Mouse (Mus musculus) heart, embryonic 13.5 days (tissue): ENCODE measurements around the gene Aldh1l2. TPM values are rescaled to one million over a fixed set of nuclear protein-coding genes. Genes with fewer than 3 reads are reported as not detected.
"Not testable (repeated sequence)": the region's sequence is repeated elsewhere in the genome, so short reads cannot be mapped to it uniquely, and the experiment has no call there.

Experiments used
- ATAC-seq: fragments of 200-750 bp; cut with Nextera tagmentation; 2 replicates; pipeline ENCODE4 v1.8.0; 2017; ENCODE audit warnings: moderate TSS enrichment; ENCODE audit not compliant: insufficient number of reproducible peaks, low FRiP score, low TSS enrichment; ENCODE audit errors: extremely low read depth
- H3K27ac ChIP-seq: fragments of 300-500 bp; sonication (generic); replicated peaks from 2 replicates; pipeline ENCODE4 v1.5.1; 2015; ENCODE audit warnings: moderate library complexity, mild to moderate bottlenecking, inconsistent platforms
- H3K27me3 ChIP-seq: fragments of 300-500 bp; sonication (generic); replicated peaks from 2 replicates; pipeline ENCODE4 v1.6.1; 2015; ENCODE audit warnings: mild to moderate bottlenecking, inconsistent platforms
- H3K36me3 ChIP-seq: fragments of 300-500 bp; sonication (generic); 2 replicates; pipeline ENCODE4 v1.6.1; 2015; ENCODE audit warnings: mild to moderate bottlenecking, inconsistent platforms
- H3K4me1 ChIP-seq: fragments of 300-500 bp; sonication (generic); 2 replicates; pipeline ENCODE4 v1.6.1; 2015; ENCODE audit warnings: inconsistent platforms
- H3K4me2 ChIP-seq: fragments of 300-500 bp; sonication (generic); 2 replicates; pipeline ENCODE4 v1.6.1; 2015; ENCODE audit warnings: inconsistent platforms, mild to moderate bottlenecking, moderate library complexity
- H3K4me3 ChIP-seq: fragments of 300-500 bp; sonication (generic); 2 replicates; pipeline ENCODE4 v1.5.1; 2015; ENCODE audit warnings: moderate library complexity, mild to moderate bottlenecking, inconsistent platforms
- H3K9ac ChIP-seq: fragments of 300-500 bp; sonication (generic); 2 replicates; pipeline ENCODE4 v1.6.1; 2015; ENCODE audit warnings: inconsistent platforms, mild to moderate bottlenecking, moderate library complexity
- H3K9me3 ChIP-seq: fragments of 300-500 bp; sonication (generic); 2 replicates; pipeline ENCODE4 v1.6.1; 2016; ENCODE audit warnings: inconsistent platforms
- WGBS: fragments of 180-500 bp; shearing (Covaris S2); methylation state at CpG from one replicate; pipeline ENCODE4 v1.1.7; 2015; ENCODE audit warnings: mixed read lengths; 5-methylcytosine and 5-hydroxymethylcytosine counted together
- polyA plus RNA-seq: library from polyadenylated mRNA; unstranded; fragments of >200 nt; fragmentation: Nextera tagmentation; extraction: Ambion mirVana; gene quantifications from 2 replicates; pipeline ENCODE4 v1.2.1, GENCODE M21; 2015

Aldh1l2 gene
- polyA plus RNA-seq, 1 experiment from 2014 or later: 9.1 TPM

- Histone ChIP-seq H3K9me3 (no peaks in the 10 kb centered on the region), H3K36me3 (no peaks in the 10 kb centered on the region), H3K9ac (peak overlapping the region; percentile 78), H3K27ac (peak overlapping the region; percentile 79), H3K4me1 (peaks cover 20% of the 10 kb centered on the region), H3K4me3 (peak overlapping the region; percentile 57), H3K27me3 (peaks cover 8% of the 10 kb centered on the region; the same call in 1 of the 2 replicates), H3K4me2 (peak overlapping the region; percentile 88)
- ATAC-seq: no peak
- 2% methylated on average over 27 of the region's 27 CpGs for WGBS
These were observed 556 bp downstream of the Aldh1l2 start for GRCm38 (mm10) chr10:83533258-83533909.

- no peak for ATAC-seq
- Histone ChIP-seq H3K9ac (no peak overlapping the region), H3K9me3 (no peaks in the 10 kb centered on the region), H3K36me3 (peaks cover 12% of the 10 kb centered on the region), H3K4me1 (peaks cover 20% of the 10 kb centered on the region), H3K27ac (no peak overlapping the region), H3K27me3 (0 out of 2 replicates have a peak, but pooled peaks cover 3% of the 10 kb centered on the region), H3K4me3 (no peak overlapping the region), H3K4me2 (no peak overlapping the region)
- WGBS: 77% methylated on average over 6 of the region's 6 CpGs
These were observed 3.5 kb downstream of the Aldh1l2 start for GRCm38 (mm10) chr10:83530384-83530967.

GRCm38 (mm10) chr10:83524238-83524637 is 9.7 kb downstream of the Aldh1l2 start:
- not testable (repeated sequence) for ATAC-seq, H3K4me2 ChIP-seq, H3K9me3 ChIP-seq, H3K27ac ChIP-seq, H3K27me3 ChIP-seq, H3K4me3 ChIP-seq, H3K9ac ChIP-seq, H3K4me1 ChIP-seq
- peaks cover 48% of the 10 kb centered on the region for H3K36me3 ChIP-seq

- H3K27ac ChIP-seq: no peak overlapping the region
- no peaks in the 10 kb centered on the region for H3K4me1 ChIP-seq
- no peak overlapping the region for H3K9ac ChIP-seq
- no peak overlapping the region for H3K4me3 ChIP-seq
- 79% methylated on average over 4 of the region's 4 CpGs for WGBS
- no peak overlapping the region for H3K4me2 ChIP-seq
- no peaks in the 10 kb centered on the region for H3K27me3 ChIP-seq
- no peak for ATAC-seq
- H3K36me3 ChIP-seq: peaks cover 63% of the 10 kb centered on the region
- 0 out of 2 replicates have a peak, but pooled peaks cover 3% of the 10 kb centered on the region for H3K9me3 ChIP-seq
These were observed 12.9 kb downstream of the Aldh1l2 start for GRCm38 (mm10) chr10:83520990-83521389.

- no peak overlapping the region for H3K9ac ChIP-seq
- peaks cover 7% of the 10 kb centered on the region for H3K9me3 ChIP-seq
- ATAC-seq: no peak
- H3K27me3 ChIP-seq: no peaks in the 10 kb centered on the region
- H3K4me1 ChIP-seq: no peaks in the 10 kb centered on the region
- H3K27ac ChIP-seq: no peak overlapping the region
- WGBS: 82% methylated on average over 8 of the region's 8 CpGs
- no peak overlapping the region for H3K4me2 ChIP-seq
- H3K4me3 ChIP-seq: no peak overlapping the region
- H3K36me3 ChIP-seq: peaks cover 57% of the 10 kb centered on the region
These were observed 20.2 kb downstream of the Aldh1l2 start for GRCm38 (mm10) chr10:83513736-83514135.

- Histone ChIP-seq H3K4me2 (no peak overlapping the region), H3K36me3 (peaks cover 59% of the 10 kb centered on the region), H3K4me1 (no peaks in the 10 kb centered on the region), H3K9ac (no peak overlapping the region), H3K9me3 (peaks cover 10% of the 10 kb centered on the region), H3K27me3 (no peaks in the 10 kb centered on the region), H3K27ac (no peak overlapping the region), H3K4me3 (no peak overlapping the region)
- ATAC-seq: no peak
- WGBS: 71% methylated on average over 5 of the region's 5 CpGs
These were observed 22.6 kb downstream of the Aldh1l2 start for GRCm38 (mm10) chr10:83511304-83511703.

GRCm38 (mm10) chr10:83508962-83509660 is 24.8 kb downstream of the Aldh1l2 start:
- 62% methylated on average over 8 of the region's 8 CpGs for WGBS
- no peak overlapping the region for H3K4me3 ChIP-seq

GRCm38 (mm10) chr10:83497321-83497720 is 36.6 kb downstream of the Aldh1l2 start:
- ATAC-seq: no peak
- no peak overlapping the region for H3K27ac ChIP-seq

More at GRCm38 (mm10) chr10:83508962-83509660, 24.8 kb downstream of the Aldh1l2 start:
- Histone ChIP-seq H3K4me1 (no peaks in the 10 kb centered on the region), H3K9ac (no peak overlapping the region), H3K36me3 (peaks cover 61% of the 10 kb centered on the region), H3K4me2 (no peak overlapping the region), H3K9me3 (peaks cover 10% of the 10 kb centered on the region), H3K27ac (no peak overlapping the region), H3K27me3 (no peaks in the 10 kb centered on the region)
- no peak for ATAC-seq

GRCm38 (mm10) chr10:83490506-83490905 is 43.4 kb downstream of the Aldh1l2 start:
- peaks cover 43% of the 10 kb centered on the region for H3K36me3 ChIP-seq
- H3K4me1 ChIP-seq: no peaks in the 10 kb centered on the region
- no peak overlapping the region for H3K27ac ChIP-seq
- no peak for ATAC-seq
- no peaks in the 10 kb centered on the region for H3K27me3 ChIP-seq
- H3K9ac ChIP-seq: no peak overlapping the region
- no peaks in the 10 kb centered on the region for H3K9me3 ChIP-seq
- no peak overlapping the region for H3K4me3 ChIP-seq
- H3K4me2 ChIP-seq: no peak overlapping the region
- WGBS: 79% methylated on average over 6 of the region's 6 CpGs

More at GRCm38 (mm10) chr10:83497321-83497720, 36.6 kb downstream of the Aldh1l2 start:
- peaks cover 27% of the 10 kb centered on the region for H3K36me3 ChIP-seq
- no peaks in the 10 kb centered on the region for H3K9me3 ChIP-seq
- no peaks in the 10 kb centered on the region for H3K4me1 ChIP-seq
- 83% methylated on average over 13 of the region's 13 CpGs for WGBS
- no peak overlapping the region for H3K4me3 ChIP-seq
- H3K4me2 ChIP-seq: no peak overlapping the region
- H3K27me3 ChIP-seq: no peaks in the 10 kb centered on the region
- H3K9ac ChIP-seq: no peak overlapping the region

- 79% methylated on average over 5 of the region's 5 CpGs for WGBS
- Histone ChIP-seq H3K4me3 (no peak overlapping the region), H3K4me2 (no peak overlapping the region), H3K9ac (no peak overlapping the region), H3K36me3 (0 out of 2 replicates have a peak, but pooled peaks cover 4% of the 10 kb centered on the region), H3K27ac (no peak overlapping the region), H3K4me1 (no peaks in the 10 kb centered on the region), H3K27me3 (no peaks in the 10 kb centered on the region), H3K9me3 (peaks cover 14% of the 10 kb centered on the region; the same call in 1 of the 2 replicates)
- ATAC-seq: no peak
These were observed 56.7 kb downstream of the Aldh1l2 start for GRCm38 (mm10) chr10:83477286-83477685.

GRCm38 (mm10) chr10:83475226-83475625 is 58.7 kb downstream of the Aldh1l2 start:
- WGBS: 89% methylated on average over 13 of the region's 13 CpGs
- no peaks in the 10 kb centered on the region for H3K27me3 ChIP-seq
- H3K36me3 ChIP-seq: 0 out of 2 replicates have a peak, but pooled peaks cover 4% of the 10 kb centered on the region
- H3K4me2 ChIP-seq: no peak overlapping the region
- no peak overlapping the region for H3K27ac ChIP-seq
- no peaks in the 10 kb centered on the region for H3K4me1 ChIP-seq
- H3K9me3 ChIP-seq: peaks cover 14% of the 10 kb centered on the region; the same call in 1 of the 2 replicates
- H3K9ac ChIP-seq: no peak overlapping the region
- no peak overlapping the region for H3K4me3 ChIP-seq
- ATAC-seq: no peak
